Mouse (Mus musculus) cerebellum, postnatal 4 days (tissue): ENCODE data around the gene Lrrc28.

ENCODE experiments used
- DNase-seq, 2 experiments: peaks; one replicate each; pipeline ENCODE4 v3.0.0; 2022; ENCODE audit warnings: low spot score in 2 of 2, mixed read lengths in 1 of 2

The Lrrc28 gene

GRCm38 (mm10) chr7:67486925-67487760 lies 157.9 kb downstream of the Lrrc28 start:
- DNase-seq, result peak in 1 of 2 experiments; percentile 53

DNA sequence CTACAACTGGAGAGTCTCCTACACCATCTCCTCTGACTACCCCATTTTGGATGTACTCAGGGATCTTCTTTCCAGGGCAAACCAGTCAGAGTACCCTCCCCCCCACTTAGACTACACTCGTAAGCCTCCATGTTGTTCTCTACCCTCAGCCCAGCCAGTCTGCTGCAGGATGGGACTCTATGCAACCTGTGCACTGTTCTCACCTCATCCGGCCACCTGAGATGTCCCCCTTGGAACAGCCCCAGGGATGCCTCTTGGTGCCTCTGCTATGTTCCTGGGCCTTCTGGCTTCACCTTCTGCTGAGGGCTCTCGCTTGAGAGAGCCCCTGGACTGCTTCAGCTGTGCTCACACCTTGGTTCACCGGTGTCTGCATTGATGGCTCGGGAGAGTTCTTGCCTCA lies 158.7 kb downstream of the Lrrc28 start:
- DNase-seq, result no peak

GRCm38 (mm10) chr7:67483698-67484097 lies 161.4 kb downstream of the Lrrc28 start:
- no peak for DNase-seq

- no peak for DNase-seq
Measured at GRCm38 (mm10) chr7:67479576-67480413, 165.3 kb downstream of the Lrrc28 start.

- DNase-seq, result no peak
Measured at GRCm38 (mm10) chr7:67479168-67479567, 165.9 kb downstream of the Lrrc28 start.

DNA sequence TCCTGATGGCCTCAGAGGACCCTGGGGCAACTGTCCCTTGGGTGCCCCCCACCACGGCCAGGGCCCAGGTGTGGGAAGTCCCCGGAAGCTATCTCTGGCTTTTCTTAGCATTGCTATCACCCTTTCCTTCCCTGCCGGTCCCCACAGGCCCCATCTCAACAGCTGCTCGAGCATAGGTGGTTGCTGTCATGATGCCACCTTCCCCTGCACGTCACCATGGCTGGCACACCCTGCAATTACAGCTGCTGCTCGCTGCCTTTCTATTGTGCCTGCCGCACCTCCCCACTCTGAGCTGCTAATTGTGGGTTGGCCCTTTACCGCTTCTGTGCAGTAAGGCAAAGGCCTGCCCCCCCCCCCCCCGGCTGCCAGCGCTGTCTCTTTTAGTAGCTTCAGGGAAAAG lies 167.1 kb downstream of the Lrrc28 start:
- no peak for DNase-seq

GRCm38 (mm10) chr7:67471295-67471694 lies 173.8 kb downstream of the Lrrc28 start:
- no peak for DNase-seq

DNA sequence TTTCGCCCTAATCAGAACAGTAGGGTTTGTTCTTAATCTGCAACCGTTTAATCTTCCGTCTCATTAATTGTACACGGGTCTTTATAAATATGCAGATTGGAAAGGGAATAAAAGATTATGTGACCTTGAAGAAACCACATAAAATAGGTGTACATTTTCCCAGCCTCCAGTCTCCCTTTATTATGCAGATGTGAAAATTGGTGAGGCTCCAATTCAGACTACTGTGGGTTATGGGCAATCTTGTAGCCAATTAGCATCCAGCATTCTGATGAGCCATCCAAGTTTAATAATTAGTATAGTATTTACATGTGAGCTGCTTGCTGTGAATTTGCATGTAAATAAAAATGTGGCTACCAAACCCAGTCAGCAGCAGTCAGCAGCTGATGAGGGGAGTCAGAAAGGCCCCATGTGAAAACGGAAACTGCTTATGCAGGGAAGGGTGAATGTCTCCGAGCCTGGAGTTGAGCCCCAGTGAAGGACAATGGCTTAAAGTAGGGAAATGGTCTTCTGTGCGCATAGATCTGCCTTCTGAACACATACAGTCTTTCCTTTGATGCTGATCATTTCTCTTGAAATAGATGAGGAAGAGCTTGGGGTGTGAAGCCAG lies 176.2 kb downstream of the Lrrc28 start:
- no peak for DNase-seq

DNA sequence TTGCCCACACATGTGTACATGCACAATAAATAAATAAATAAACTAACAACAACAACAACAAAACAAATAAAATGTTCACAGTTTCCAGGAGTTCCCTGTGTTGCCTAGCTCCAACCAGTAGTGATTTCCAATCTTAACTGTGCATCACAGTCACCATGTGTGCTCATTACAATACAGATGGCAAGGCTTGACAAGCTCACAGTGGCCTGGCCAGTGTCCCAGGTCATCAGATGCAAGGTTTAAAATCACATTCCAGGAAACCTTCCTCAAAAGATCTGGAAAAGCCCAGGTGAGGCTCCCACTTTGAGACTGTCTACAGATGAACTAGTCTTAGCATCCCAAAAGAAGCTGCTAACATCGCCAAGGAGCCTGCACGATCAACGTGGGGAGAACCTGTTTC lies 176.9 kb downstream of the Lrrc28 start:
- no peak for DNase-seq

- DNase-seq, result no peak
Measured at GRCm38 (mm10) chr7:67466322-67466721, 178.7 kb downstream of the Lrrc28 start.

- no peak for DNase-seq
Measured at GRCm38 (mm10) chr7:67464633-67465032, 180.4 kb downstream of the Lrrc28 start.

- DNase-seq, result no peak
Measured at GRCm38 (mm10) chr7:67463565-67463964, 181.5 kb downstream of the Lrrc28 start.
